Mouse (Mus musculus): ENCODE measurements around the gene Rbm4. TPM values are rescaled to one million over a fixed set of nuclear protein-coding genes. Genes with fewer than 3 reads are reported as not detected.
"Not testable (repeated sequence)": the region's sequence is repeated elsewhere in the genome, so short reads cannot be mapped to it uniquely, and the experiment has no call there.

Gene Rbm4
- total and polyA plus RNA-seq, 2 experiments from 2014 or later: 43.9 to 63.4 TPM

DNA sequence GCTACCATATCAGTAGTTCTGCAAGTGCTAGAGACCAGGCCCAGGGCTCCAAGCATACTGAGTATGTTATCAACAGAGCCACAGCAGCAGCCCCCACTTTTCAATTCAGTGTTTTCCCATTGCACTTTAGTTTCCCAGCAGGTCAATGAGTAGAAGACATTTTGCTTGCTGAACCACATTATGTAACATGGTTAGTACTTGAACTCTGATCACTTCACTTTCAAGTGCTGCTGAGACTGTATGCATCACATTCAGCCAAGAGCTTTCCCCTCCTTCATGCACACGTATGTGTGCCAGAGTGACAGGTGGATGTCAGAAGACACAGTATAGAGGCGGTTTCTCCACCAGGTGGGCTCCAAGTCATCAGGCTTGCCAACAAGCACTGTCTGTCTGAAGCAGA lies 10.8 kb downstream of the Rbm4 start:
- Histone ChIP-seq H3K36me3 (replicated peaks; ENCODE audit: control insufficient read depth, insufficient read depth, low read length) (peaks cover 74% of the 10 kb centered on the region), H3K4me2 (ENCODE audit: low read depth, low read length) (no peak overlapping the region), H3K4me1 (ENCODE audit: control insufficient read depth, insufficient read depth) (peaks cover 25% of the 10 kb centered on the region; the same call in 1 of the 2 replicates), H3K9ac (replicated peaks; ENCODE audit: low read depth, low read length) (no peak overlapping the region), H3K27me3 (ENCODE audit: control insufficient read depth, insufficient read depth, low read length) (no peaks in the 10 kb centered on the region), H3K27ac (ENCODE audit: low read depth) (no peak overlapping the region), H3K4me3 (ENCODE audit: low read depth, low read length) (no peak overlapping the region), H3K9me3 (replicated peaks; ENCODE audit: control insufficient read depth, low read length) (no peaks in the 10 kb centered on the region)
- ATAC-seq (ENCODE audit: insufficient read depth, low read depth) (no peak), DNase-seq (ENCODE audit: low spot score) (no peak)
- 71% methylated on average over 2 of the region's 2 CpGs for WGBS
- TF ChIP-seq EP300 (IDR thresholded peaks at IDR 0.05; ENCODE audit: low read depth): no peak
- no peak for TF ChIP-seq CTCF (IDR thresholded peaks at IDR 0.05; ENCODE audit: low read depth)

DNA sequence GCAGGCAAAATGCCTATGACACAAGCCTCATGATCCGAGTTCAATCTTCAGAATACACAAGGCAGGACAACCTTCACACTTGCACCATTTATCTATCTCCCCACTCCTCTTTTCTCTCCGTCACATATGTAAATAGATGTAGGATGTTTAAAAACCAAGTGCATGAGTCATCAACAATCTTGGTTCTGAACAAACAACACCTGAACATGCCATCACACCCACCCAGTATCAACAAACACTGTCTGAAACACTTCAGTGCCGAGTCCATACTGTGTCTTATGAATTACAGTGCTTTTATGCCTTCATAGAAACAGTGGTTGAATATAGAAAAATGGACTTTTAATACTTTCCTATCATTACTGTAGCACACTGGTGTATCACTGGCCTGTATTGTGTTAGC lies 20.9 kb downstream of the Rbm4 start:
- H3K27ac ChIP-seq (ENCODE audit: low read depth): no peak overlapping the region
- no peaks in the 10 kb centered on the region for H3K27me3 ChIP-seq (ENCODE audit: control insufficient read depth, insufficient read depth, low read length)
- H3K36me3 ChIP-seq (replicated peaks; ENCODE audit: control insufficient read depth, insufficient read depth, low read length): peaks cover 60% of the 10 kb centered on the region
- no peak overlapping the region for H3K9ac ChIP-seq (replicated peaks; ENCODE audit: low read depth, low read length)
- H3K4me1 ChIP-seq (ENCODE audit: control insufficient read depth, insufficient read depth): no peaks in the 10 kb centered on the region
- WGBS: 82% methylated on average over 3 of the region's 3 CpGs
- TF ChIP-seq EP300 (IDR thresholded peaks at IDR 0.05; ENCODE audit: low read depth) (no peak), CTCF (IDR thresholded peaks at IDR 0.05; ENCODE audit: low read depth) (no peak)
- DNase-seq (ENCODE audit: low spot score) (no peak), ATAC-seq (ENCODE audit: insufficient read depth, low read depth) (no peak)
- H3K4me3 ChIP-seq (ENCODE audit: low read depth, low read length): no peak overlapping the region
- no peak overlapping the region for H3K4me2 ChIP-seq (ENCODE audit: low read depth, low read length)
- H3K9me3 ChIP-seq (replicated peaks; ENCODE audit: control insufficient read depth, low read length): no peaks in the 10 kb centered on the region

DNA sequence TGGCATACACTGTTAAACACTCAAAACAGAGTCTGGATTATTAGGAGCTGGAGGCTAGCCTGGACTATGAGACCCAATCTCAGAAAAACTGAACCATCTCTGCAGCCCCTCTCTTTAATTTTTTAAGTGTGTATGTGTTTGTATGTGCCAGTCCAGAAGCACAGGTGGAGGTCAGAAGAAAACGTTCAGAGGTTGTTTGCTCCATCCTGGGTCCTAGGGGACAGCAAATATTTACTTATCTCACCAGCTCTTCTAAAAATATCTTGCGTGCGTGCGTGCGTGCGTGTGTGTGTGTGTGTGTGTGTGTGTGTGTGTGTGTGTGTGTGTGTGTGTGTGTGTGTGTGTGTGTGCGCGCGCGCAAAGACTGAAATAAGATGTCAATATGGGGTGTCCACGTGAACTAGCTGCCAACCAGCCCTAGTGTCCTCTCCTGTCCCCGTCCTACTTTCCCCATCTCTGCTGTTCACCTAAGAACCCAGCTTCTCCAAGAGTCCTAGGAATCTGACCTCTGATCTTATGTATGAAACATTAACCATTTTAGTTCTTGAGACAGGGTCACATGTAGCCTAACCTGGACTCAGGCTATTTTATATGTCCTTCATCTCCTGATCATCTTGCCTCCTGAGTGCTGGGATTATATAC lies 26.1 kb downstream of the Rbm4 start:
- H3K27ac ChIP-seq (ENCODE audit: low read depth): no peak overlapping the region; the same call in 1 of the 2 replicates
- H3K27me3 ChIP-seq (ENCODE audit: control insufficient read depth, insufficient read depth, low read length): no peaks in the 10 kb centered on the region
- no peak overlapping the region for H3K4me3 ChIP-seq (ENCODE audit: low read depth, low read length)
- no peaks in the 10 kb centered on the region for H3K4me1 ChIP-seq (ENCODE audit: control insufficient read depth, insufficient read depth)
- DNase-seq (ENCODE audit: low spot score) (peak; percentile 27), ATAC-seq (ENCODE audit: insufficient read depth, low read depth) (no peak)
- H3K36me3 ChIP-seq (replicated peaks; ENCODE audit: control insufficient read depth, insufficient read depth, low read length): peaks cover 69% of the 10 kb centered on the region
- TF ChIP-seq CTCF (IDR thresholded peaks at IDR 0.05; ENCODE audit: low read depth) (no peak), EP300 (IDR thresholded peaks at IDR 0.05; ENCODE audit: low read depth) (no peak)
- H3K9me3 ChIP-seq (replicated peaks; ENCODE audit: control insufficient read depth, low read length): no peaks in the 10 kb centered on the region
- 63% methylated on average over 12 of the region's 12 CpGs for WGBS
- H3K9ac ChIP-seq (replicated peaks; ENCODE audit: low read depth, low read length): no peak overlapping the region
- H3K4me2 ChIP-seq (ENCODE audit: low read depth, low read length): no peak overlapping the region

- Histone ChIP-seq H3K36me3 (replicated peaks; ENCODE audit: control insufficient read depth, insufficient read depth, low read length) (peaks cover 58% of the 10 kb centered on the region), H3K4me2 (ENCODE audit: low read depth, low read length) (no peak overlapping the region), H3K4me3 (ENCODE audit: low read depth, low read length) (no peak overlapping the region), H3K9ac (replicated peaks; ENCODE audit: low read depth, low read length) (no peak overlapping the region), H3K27ac (ENCODE audit: low read depth) (no peak overlapping the region), H3K27me3 (ENCODE audit: control insufficient read depth, insufficient read depth, low read length) (no peaks in the 10 kb centered on the region), H3K4me1 (ENCODE audit: control insufficient read depth, insufficient read depth) (peaks cover 7% of the 10 kb centered on the region), H3K9me3 (replicated peaks; ENCODE audit: control insufficient read depth, low read length) (no peaks in the 10 kb centered on the region)
- ATAC-seq (ENCODE audit: insufficient read depth, low read depth) (no peak), DNase-seq (ENCODE audit: low spot score) (no peak)
- 37% methylated on average over 1 of the region's 1 CpGs for WGBS
- TF ChIP-seq EP300 (IDR thresholded peaks at IDR 0.05; ENCODE audit: low read depth) (no peak), CTCF (IDR thresholded peaks at IDR 0.05; ENCODE audit: low read depth) (peak; percentile 10; the same call in 1 of the 2 replicates)
Measured at GRCm38 (mm10) chr19:4762876-4763275, 30.8 kb downstream of the Rbm4 start.

DNA sequence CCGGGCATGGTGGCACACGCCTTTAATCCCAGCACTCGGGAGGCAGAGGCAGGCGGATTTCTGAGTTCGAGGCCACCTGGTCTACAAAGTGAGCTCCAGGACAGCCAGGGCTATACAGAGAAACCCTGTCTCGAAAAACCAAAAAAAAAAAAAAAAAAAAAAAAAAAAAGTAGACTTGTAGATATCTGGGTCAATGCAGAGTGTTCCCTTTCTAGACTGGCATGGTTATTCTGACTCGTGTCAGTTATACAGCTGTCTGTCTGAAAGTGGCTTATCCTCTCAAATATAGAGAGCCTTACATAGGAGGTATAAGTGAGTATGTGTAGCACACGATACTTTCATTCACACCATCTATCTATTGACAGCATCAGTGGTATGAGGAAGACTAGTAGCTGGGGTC lies 33.2 kb downstream of the Rbm4 start:
- not testable (repeated sequence) for ATAC-seq (ENCODE audit: insufficient read depth, low read depth); H3K4me2 ChIP-seq (ENCODE audit: low read depth, low read length); H3K27ac ChIP-seq (ENCODE audit: low read depth); DNase-seq (ENCODE audit: low spot score); H3K27me3 ChIP-seq (ENCODE audit: control insufficient read depth, insufficient read depth, low read length); H3K9me3 ChIP-seq (replicated peaks; ENCODE audit: control insufficient read depth, low read length); H3K4me3 ChIP-seq (ENCODE audit: low read depth, low read length); H3K9ac ChIP-seq (replicated peaks; ENCODE audit: low read depth, low read length)
- Histone ChIP-seq H3K4me1 (ENCODE audit: control insufficient read depth, insufficient read depth) (peaks cover 14% of the 10 kb centered on the region), H3K36me3 (replicated peaks; ENCODE audit: control insufficient read depth, insufficient read depth, low read length) (peaks cover 49% of the 10 kb centered on the region)
- WGBS: 83% methylated on average over 8 of the region's 8 CpGs

DNA sequence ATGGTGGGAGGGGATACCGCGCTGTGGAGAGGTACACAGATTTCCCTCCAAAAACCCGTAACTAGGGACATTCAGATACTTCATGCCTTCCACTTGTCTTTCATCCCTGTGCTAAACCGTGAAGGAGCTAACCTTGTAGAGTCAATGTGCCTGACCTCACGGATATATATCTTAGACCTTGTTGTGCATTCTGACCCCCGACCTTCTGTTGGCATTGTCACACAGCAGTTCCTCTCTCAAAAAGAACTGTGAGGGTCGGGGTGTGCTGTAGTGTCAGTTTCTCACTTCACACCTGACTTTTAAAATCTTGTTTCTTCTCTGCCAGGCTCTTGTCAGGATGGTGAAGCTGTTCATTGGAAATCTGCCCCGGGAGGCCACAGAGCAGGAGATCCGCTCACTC lies 36.8 kb downstream of the Rbm4 start:
- H3K9me3 ChIP-seq (replicated peaks; ENCODE audit: control insufficient read depth, low read length): no peaks in the 10 kb centered on the region
- H3K27ac ChIP-seq (ENCODE audit: low read depth): peak overlapping the region; percentile 82
- no peaks in the 10 kb centered on the region for H3K27me3 ChIP-seq (ENCODE audit: control insufficient read depth, insufficient read depth, low read length)
- H3K4me3 ChIP-seq (ENCODE audit: low read depth, low read length): peak overlapping the region; percentile 66
- ATAC-seq (ENCODE audit: insufficient read depth, low read depth): no peak
- WGBS: 2% methylated on average over 9 of the region's 9 CpGs
- peak overlapping the region; percentile 71 for H3K4me2 ChIP-seq (ENCODE audit: low read depth, low read length)
- peak overlapping the region; percentile 58 for H3K9ac ChIP-seq (replicated peaks; ENCODE audit: low read depth, low read length)
- H3K4me1 ChIP-seq (ENCODE audit: control insufficient read depth, insufficient read depth): peaks cover 14% of the 10 kb centered on the region
- H3K36me3 ChIP-seq (replicated peaks; ENCODE audit: control insufficient read depth, insufficient read depth, low read length): peaks cover 21% of the 10 kb centered on the region
- TF ChIP-seq EP300 (IDR thresholded peaks at IDR 0.05; ENCODE audit: low read depth) (no peak), CTCF (IDR thresholded peaks at IDR 0.05; ENCODE audit: low read depth) (no peak)
- DNase-seq (ENCODE audit: low spot score): no peak
